Mouse (Mus musculus) adrenal gland, postnatal 36 days (tissue): ENCODE data around the gene Cacna2d4. TPM values are rescaled to one million over a fixed set of nuclear protein-coding genes. Genes with fewer than 3 reads are reported as not detected.

ENCODE experiments used
- DNase-seq, 2 experiments: peaks; one replicate each; pipeline ENCODE4 v3.0.0; 2021; ENCODE audit warnings: mixed read lengths in 1 of 2
- total RNA-seq, 2 experiments: library from RNA; stranded (reverse); gene quantifications; 2 replicates each; pipeline ENCODE4 v1.2.3; 2021

Cacna2d4 gene
- total RNA-seq, 2 experiments from 2014 or later: not detected

DNA sequence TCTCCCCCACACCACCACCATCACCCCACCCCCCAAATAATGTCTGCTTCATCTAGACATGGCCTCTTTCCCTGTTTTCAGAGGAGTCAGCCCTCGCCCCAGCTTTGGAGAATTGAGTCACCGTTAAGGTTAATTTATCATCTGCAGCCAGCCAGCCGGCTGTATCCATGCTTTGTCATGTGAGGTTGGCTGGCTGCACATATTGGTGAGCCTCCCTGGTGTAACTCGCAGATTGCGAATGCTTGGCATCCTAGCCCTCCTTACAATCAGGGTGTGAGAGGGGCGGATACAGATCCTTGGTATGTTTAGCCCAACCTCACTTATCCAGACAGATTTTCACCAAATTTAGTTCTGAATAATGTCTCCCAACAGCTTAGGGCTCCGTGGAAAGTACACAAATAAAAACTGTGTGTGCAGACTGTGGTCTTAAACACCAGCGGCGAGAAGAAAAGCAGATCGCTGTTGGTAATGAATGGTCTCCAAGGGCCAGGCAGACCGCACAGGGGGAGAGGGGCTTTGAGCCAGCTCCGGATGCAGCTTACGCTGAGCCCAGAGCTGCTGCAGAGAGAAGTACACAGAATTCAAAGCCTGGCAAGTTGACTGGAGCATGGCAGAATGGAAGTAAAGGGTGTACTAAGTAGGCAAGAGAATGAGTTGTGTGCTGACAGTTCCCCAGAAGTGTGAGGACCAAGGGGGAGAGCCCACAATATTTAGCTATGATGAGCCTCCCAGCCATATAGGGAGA lies 11.7 kb upstream of the Cacna2d4 start:
- peak in 1 of 2 experiments; percentile 51 for DNase-seq

DNA sequence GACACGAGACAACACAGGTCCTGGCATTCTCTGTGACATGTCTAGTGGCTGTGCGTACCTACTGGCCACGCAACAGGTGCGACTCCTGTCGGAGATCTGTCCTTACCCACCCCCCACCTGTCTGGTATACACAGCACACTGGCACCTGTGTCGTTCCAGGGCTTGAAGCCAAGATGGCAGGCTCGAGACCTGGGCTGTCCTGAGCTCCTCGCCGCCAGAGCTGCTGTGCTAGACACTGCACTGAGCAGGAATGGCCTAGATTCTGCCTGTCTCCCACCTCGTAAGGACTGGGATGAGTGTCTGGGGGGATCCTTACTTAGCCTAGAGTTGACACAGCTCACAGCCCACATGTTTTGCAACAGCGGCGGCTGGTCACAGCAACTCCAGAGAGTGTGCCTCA lies 11.1 kb upstream of the Cacna2d4 start:
- DNase-seq: no peak

DNA sequence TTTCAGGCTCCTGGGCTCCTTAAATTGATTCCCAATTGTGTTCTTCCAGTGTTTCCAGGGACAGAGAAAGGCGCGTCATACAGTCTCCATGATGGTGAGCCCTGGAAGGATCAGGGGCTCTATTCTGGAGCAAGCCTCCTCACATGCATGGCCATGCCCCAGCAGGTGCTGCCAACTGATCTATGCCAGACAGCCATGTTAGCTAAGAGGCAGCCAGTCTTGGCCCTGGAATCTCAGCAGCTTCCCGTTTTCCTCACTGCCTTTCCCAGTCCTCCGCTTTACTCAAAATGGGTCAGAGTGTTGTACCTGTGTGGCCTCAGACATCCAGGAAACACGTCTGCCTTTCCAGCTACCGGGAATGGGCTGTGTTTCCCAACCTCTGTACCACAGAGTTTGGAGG lies 10.6 kb upstream of the Cacna2d4 start:
- DNase-seq: no peak

DNA sequence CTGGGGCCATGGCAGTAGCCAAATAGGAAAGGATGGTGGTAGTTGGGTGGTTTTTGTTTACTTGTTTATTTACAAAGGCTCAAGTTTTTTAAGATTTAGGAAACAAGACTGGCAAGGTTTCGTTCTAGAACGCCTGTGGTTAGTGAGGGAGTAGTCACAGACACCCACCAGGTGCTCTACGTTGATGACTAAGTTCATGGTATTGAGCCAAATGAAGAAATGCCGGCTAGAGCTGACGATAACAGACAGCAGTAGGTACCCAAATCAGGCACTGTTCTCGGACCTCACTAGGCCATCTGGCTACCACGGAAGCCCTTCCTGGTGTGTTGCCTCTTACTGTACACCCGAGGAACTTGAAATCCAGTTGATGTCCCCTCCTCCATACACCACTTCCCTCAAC lies 9.3 kb upstream of the Cacna2d4 start:
- DNase-seq: no peak

DNA sequence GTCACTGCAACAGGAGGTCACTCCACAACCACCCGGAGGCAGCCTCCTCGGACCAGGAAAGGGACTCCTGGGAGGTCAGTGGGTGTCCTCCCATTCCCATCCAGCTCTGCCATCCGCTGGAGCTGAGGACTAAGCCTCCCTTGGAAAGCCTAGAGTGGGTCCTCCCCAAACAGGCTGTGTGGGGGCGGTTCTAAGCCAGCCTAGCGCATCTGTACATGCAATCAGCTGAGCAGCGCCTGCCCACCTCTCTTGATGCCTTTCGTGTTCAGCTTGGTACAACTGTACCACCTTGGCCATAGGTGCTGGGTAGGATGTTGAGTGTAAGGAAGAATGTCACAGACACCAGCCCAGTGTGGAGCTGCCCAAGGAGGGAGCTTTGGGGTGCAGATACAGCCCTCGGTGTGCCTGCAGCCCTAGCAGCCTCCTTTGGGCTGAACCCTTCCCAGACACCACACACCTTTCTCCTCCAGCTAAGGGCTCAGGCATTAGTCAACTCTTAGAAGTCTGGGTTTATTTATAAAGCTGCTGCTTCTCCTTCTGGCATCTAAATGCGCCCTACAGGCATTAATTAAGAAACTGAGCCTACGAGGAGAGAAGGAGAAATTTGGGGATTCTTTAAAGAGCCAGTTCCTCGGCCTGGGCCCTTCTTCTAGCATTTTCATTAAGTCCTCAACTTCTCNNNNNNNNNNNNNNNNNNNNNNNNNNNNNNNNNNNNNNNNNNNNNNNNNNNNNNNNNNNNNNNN lies 7.3 kb upstream of the Cacna2d4 start:
- DNase-seq: no peak

DNA sequence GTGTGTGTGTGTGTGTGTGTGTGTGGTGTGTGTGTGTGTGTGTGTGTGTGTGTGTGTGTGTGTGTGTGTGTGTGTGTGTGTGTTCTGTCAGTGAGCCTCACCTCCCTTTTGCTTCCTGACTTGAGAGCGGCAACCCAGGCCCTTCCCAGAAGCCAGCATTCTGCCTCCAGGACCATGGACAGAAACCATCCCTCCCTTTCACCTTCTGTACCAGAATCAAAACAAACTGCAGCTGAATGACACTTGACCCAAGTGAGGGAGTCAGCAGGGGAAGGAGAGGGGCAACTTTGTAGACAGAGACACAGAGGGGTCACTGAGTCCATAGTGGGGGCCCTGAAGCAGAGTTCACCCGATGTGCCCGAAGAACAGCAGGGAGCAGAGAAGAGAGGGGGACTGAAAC lies 3.3 kb upstream of the Cacna2d4 start:
- DNase-seq: peak in 1 of 2 experiments; percentile 42

DNA sequence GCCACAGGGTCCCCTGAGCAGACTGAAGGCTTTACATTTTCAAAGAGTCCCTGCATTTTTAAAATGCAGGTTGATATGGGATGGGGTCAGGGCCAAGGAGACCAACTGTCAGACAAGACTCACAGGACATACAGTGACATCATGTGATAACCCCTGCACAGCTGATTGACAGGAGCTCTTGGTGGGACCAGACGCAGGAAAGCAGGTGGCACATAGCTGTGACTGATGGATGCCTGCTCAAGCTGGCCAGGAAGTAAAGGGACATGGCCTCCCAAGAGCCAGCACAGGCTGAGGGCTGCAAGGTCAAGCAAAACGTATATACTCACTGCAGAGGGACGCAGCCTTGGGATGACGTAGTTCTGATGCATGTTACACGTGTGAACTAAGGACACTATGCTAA lies 885 bp upstream of the Cacna2d4 start:
- no peak for DNase-seq

DNA sequence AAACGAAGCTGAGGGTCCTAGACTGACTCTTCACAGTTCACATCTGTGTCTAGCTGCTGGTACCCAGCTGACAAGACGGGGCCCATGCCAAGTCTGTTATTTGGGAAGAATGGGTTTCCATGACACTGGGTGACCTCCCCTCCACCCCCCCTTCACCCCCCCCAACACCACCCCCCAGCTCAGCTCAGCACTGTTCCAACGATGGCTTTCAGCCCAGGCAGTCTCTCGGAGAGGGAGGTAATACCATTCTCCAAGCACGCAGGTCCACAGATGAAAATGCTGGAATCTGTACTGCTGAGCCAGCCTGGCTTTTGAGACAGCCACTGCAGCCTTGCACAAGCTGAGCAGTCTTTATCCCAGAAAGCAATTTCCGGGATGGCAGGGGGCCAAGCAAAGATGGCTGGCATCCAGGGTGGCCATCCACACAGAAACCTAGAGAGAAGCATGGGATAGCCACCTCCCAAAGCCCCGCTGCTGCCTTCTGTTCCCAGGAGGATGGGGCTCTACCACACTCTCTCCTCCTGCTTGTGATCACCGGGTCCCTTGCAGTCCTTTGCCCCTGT lies 1.2 kb downstream of the Cacna2d4 start:
- DNase-seq: peak in 1 of 2 experiments; percentile 50

DNA sequence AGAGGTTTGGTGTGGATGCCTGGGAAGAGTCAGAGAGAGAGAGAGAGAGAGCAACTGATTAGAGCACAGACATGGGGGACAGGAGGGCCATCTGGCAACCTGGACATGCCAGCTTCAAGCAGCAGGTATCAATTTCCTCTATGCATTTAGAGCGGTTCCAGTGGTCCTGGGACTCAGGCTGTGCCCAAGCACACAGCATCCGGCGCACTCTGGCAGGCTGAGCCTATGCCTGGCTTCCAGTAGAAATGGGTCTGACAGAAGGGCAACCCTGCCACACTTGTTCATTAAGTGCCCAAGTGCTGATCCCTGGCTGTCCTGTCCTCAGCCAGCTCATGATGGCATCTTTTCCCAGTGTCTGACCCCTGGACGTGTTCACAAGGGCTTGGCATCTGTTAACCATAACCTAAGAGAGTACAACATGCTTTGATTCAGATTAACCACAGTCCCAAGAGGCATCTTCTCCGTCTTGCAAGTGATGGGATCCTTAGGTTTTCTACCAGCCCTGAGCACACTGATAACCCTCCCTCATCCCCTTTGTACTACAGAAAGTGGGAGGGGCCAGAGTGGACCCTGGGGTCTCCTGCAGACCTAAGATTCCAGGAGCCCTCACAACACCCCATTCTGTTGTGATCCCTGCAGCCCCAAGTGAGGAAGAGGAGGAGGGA lies 3.1 kb downstream of the Cacna2d4 start:
- no peak for DNase-seq

DNA sequence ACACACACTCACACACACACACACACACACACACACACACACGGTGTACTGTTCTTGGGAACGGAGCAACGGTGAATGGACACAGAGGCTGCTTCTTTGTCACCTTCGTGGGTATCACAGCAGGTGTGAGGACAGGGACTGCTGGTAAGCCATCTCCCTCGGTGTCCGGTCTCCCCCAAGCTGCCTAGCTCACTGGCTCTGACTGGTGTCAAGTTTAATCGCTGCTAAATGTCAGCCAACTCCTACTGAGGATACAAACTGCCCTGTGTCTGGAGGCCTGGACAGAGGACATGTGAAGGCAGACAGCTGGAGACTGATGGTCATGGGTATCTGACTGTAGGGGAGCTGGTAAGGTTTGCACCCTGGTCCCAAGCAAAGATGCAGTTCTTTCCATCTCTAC lies 3.9 kb downstream of the Cacna2d4 start:
- DNase-seq: no peak

DNA sequence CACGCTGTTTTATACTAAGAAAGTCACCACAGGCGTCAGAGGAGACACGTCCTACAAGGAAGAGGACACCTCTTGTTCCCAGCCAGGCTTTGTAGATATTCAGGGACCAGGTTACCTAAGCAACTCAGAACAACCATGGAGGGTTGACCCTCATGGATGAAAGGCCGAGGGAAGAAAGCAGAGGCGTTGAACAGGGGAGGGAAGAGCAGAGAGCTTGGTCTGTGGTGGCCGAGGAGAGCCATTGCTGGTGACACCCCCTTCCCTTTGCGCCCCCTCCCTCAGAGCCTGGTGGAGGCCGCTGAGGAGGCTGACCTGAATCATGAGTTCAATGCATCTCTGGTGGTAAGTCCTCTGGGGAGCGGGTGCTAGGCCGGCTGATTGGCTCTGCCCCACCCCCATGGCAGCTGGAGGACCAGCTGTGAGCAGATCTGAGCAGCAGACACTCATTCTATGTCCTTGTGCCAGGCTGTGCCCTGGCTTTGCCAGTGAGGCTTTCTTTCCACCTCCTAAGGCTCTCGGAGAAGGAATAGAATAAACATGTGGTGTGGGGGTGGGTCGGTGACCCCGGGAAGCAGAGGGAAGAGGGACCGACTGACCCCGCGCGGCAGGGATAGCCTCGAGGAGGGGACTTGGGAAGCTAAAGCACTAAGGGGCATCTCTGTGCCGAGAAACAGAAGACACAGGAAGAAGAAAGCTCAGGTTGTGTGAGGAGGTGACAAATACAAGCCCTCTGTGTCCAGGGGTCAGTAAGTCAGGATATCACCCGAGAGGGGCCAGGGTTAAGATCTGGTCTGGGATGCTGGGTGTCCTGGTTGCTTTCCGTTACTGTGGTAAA lies 4.8 kb downstream of the Cacna2d4 start:
- DNase-seq: no peak

DNA sequence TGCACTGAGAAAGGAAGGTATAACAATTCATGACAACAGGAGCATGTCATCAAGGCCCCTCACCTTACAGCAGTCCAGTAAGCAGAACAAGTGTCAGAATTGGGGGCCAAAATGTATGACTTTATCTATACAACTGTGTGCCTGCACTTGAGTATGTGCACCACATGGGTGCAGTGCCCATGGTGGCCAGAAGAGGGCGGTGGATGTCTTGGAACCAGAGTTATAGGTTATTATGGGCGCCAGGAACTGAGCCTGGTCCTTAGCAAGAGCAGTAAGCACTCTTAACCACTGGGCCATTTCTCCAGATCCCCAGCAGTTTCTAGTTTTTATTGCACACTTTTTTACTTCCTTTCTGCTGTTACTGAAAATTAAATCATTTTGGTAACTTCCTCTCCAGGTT lies 9.8 kb downstream of the Cacna2d4 start:
- DNase-seq: no peak

DNA sequence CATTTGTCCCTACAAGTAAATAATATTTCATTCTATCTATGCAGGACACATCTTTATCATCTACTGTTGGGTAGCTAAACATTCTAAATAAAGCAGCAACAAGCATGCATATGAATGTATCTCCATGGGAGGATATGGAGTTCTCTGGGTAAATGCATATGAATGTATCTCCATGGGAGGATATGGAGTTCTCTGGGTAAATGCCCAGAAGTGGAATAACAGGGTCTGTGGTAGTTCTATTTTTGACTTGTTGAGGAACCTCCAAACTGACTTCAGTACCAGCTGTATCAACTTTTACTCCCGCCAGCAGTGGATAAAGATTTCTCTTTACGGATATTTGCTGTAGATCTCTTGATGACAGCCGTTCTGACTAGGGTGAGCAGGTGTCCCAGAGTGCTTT lies 12.3 kb downstream of the Cacna2d4 start:
- DNase-seq: no peak

DNA sequence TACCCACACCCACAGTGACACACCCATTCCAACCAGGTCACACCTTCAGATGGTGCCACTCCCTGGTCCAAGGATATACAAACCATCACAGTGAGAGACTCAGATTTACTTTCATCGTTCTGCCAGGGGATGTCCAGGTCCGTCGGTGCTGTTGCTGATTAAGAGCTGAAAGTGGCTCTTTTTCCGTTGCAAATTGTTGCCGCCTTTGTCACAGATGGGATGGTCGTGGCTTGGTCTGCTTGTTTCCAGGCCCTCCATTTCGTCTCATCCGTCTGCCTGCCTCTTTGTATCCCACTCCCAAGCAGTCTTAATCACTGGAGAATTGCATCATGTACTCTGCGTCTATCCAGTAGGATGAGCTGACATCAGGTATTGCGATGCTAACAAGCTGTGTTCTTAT lies 13.4 kb downstream of the Cacna2d4 start:
- no peak for DNase-seq

DNA sequence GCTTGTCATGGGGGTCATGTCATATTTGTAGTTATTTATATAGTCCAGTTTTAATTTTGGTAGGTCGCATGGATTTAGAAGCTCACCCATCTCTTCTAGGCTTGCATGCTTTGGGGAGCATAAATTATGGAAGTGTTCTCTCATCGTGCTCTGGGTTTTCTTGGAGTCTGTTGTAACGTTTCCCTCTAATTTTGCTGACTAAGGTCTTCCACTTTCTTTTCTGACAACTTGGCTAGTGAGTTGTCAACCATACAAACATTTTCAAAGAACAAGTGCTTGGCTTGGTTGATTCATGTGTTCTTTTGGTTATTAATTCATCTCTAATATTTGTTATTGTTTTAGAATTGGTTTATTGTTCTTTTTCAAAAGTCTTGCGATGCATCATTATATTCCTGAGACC lies 15.4 kb downstream of the Cacna2d4 start:
- no peak for DNase-seq

DNA sequence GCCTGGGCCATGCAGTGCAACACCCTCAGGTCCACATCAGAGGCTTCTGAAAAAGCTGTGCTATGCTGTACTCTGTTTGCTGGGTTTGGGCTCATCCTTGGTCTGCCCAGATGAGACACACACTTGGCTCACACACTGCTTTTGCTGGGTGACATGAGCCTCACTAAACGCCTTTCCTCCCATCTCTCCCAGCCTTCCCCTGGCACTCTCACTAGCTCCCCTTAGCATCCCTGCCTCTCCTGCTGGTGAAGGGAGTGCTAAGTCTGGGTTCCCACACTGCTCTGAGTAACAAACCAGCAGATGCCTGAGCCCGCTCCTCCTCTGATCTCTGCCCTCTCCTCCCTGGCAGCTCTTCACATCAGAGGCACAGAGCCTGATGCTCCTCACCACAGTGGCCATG lies 40.4 kb downstream of the Cacna2d4 start:
- DNase-seq: no peak

DNA sequence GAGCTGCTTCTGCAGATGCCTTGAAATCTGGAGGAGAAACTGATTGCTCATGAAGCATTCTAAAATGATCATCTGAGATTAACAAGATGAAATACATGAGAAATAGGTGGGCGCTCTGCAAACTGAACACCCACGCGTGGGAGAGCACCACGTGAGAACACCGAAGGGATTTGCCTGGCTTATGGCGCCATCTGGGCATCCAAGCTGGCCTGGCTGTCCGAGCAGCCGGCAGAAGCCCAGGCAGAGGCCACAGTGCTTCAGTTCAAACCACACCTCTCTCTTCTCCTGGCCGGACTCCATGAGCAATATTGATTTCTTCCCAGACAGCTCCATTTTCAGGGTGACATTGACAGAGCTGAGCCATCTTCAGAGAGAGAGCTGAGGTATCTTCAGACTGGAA lies 44.4 kb downstream of the Cacna2d4 start:
- DNase-seq: peak; percentile 3

DNA sequence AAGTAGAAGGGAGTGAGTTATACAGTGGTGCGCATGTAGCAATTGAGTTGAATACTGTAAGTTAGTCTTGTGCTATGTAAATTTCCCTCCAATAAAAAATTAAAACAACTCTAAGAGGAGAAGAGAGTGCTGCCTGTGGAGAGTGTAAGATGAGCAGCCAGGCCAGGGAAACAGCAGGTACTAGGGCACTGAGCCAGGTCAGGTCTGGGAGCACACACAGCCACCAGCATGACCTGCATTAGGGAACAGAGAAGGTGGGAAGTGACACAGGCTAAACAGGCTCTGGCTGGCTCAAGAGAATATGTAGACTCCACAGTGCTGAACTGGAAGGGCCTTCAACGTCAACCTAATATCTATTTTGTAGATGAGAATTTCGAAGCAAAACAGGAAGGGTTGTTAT lies 65.0 kb downstream of the Cacna2d4 start:
- no peak for DNase-seq

DNA sequence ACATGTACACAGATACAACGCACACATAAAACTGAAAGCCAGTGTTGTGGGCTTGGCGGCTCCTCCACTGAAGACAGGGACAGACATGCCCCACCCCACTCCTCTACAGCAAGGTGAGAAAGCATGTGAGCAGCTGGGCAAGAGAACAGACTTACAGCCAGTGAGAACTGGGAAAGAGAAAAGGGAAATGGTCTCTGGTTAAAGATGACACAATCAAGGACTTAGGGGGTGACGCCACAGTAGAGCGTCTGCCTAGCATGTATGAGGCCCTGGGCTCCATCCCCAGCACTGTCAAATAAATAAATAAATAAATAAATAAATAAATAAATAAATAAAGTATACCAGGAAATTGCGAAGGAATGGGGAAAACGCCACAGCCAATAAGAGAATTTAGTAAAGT lies 67.0 kb downstream of the Cacna2d4 start:
- DNase-seq: no peak

DNA sequence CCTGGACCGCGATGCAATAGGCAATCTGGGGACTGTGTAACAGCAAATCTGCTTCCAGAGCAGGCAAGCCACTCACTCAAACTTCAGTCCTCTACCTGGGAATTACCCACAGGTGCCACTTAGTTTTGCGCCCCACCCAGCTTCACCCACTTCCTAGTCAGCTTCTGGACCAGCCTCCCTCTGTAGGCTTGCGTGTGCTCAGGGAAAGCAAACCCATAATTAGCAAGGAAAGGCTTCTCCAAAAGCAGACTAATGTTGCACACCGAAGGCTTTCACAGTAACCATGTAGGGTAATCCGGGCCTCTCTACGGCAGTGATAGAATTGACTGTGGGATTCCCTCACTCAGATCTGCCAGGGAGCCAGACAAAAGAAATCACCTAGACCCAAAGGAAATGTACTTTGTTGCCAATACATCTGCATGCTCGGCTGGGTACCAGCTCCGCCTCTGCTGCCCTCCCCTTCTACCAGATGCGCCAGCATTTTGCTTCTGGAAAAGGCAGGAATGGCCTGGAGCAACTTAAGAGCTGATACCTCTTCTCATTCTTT lies 71.6 kb downstream of the Cacna2d4 start:
- DNase-seq: no peak

DNA sequence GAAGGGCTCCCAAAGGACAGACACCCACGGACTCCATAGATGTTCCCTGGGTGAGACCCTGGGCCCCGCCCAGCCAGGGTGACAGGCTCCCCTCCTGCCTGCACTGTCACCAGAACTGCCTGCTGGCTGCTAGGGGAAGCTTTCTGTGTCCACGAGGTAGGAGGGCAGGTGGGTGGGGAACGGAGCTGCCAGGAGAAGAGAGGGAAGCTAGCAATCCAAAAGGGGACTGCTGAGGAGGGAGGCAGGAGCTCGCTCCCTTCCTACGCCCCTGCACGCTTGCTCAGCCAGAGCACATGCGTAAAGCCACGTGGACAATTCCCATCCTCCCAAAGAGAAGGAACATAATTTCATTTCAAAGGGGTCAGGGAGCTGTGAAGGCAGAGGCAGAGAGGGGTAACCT lies 73.8 kb downstream of the Cacna2d4 start:
- no peak for DNase-seq

DNA sequence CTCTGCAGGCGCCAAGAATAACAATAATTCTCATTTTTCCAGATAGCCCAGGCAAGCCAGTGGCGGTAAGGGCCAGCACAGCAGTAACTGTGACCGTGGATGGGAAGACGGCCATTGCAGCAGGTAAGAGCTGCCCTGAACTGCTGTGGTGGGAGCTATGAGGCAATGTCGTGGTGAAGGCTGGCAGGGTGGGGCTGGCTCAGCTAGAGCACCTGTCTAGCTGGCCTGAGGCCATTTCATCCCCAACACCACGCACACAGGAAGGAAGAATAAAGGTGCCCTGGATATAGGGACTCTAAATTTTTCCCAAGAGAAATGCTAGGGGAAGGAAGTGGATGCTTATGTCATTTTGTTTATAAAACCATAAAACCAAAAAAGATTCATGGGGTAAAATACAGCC lies 76.1 kb downstream of the Cacna2d4 start:
- DNase-seq: no peak
